37 mouse cellular contexts compared by ENCODE assay signal in genomic region chr14:33225235-33225634, GRCm38 (mm10). TPM values are rescaled to one million over a fixed set of nuclear protein-coding genes. Genes with fewer than 3 reads are reported as not detected.
"Had no signal": no experiment of that assay in that cellular context is flagged by ENCODE, and none has a peak within 500 bp of the region (broad histone marks: within the 10 kb centered on the region; RNA-seq: fewer than 3 reads in every experiment).

No protein-coding gene starts in this region.

- H3K27me3 ChIP-seq: heart, embryonic 12.5 days; heart, embryonic 13.5 days; heart, embryonic 15.5 days; hindbrain, embryonic 12.5 days; hindbrain, embryonic 13.5 days; hindbrain, embryonic 15.5 days; intestine, embryonic 15.5 days; kidney, embryonic 15.5 days had no signal

- H3K9ac ChIP-seq: heart, embryonic 12.5 days; heart, embryonic 13.5 days; heart, embryonic 15.5 days; hindbrain, embryonic 12.5 days; hindbrain, embryonic 13.5 days; hindbrain, embryonic 14.5 days; hindbrain, embryonic 15.5 days; intestine, embryonic 15.5 days; kidney, embryonic 15.5 days had no signal

- H3K9me3 ChIP-seq: heart, embryonic 10.5 days; heart, embryonic 12.5 days; heart, embryonic 13.5 days; heart, embryonic 15.5 days; hindbrain, embryonic 10.5 days; hindbrain, embryonic 12.5 days; hindbrain, embryonic 13.5 days; hindbrain, embryonic 15.5 days; intestine, embryonic 15.5 days; kidney, embryonic 15.5 days had no signal

- H3K4me1 ChIP-seq: hindbrain, embryonic 10.5 days; hindbrain, embryonic 12.5 days; hindbrain, embryonic 13.5 days; hindbrain, embryonic 15.5 days; intestine, embryonic 15.5 days; kidney, embryonic 15.5 days had no signal

- H3K27ac ChIP-seq: heart, embryonic 10.5 days; heart, embryonic 13.5 days; heart, embryonic 15.5 days; hindbrain, embryonic 10.5 days; hindbrain, embryonic 12.5 days; hindbrain, embryonic 13.5 days; hindbrain, embryonic 14.5 days; hindbrain, embryonic 15.5 days; hindbrain, postnatal 0 days; intestine, embryonic 15.5 days; kidney, embryonic 15.5 days; kidney, postnatal 0 days; layer of hippocampus, adult 2 months; left cerebral cortex, adult 2 months had no signal

- ATAC-seq: hindbrain, embryonic 16.5 days; hindbrain, postnatal 0 days; inflammation-experienced regulatory T-cells, adult 6 months; intestine, embryonic 15.5 days; intestine, embryonic 16.5 days; intestine, postnatal 0 days had no signal

- H3K36me3 ChIP-seq: heart, embryonic 10.5 days; heart, embryonic 12.5 days; heart, embryonic 13.5 days; heart, embryonic 15.5 days; hindbrain, embryonic 10.5 days; hindbrain, embryonic 12.5 days; hindbrain, embryonic 13.5 days; hindbrain, embryonic 15.5 days; intestine, embryonic 15.5 days; kidney, embryonic 15.5 days had no signal

- H3K4me2 ChIP-seq: heart, embryonic 11.5 days; heart, embryonic 12.5 days; heart, embryonic 13.5 days; heart, embryonic 15.5 days; hindbrain, embryonic 12.5 days; hindbrain, embryonic 13.5 days; hindbrain, embryonic 14.5 days; hindbrain, embryonic 15.5 days; intestine, embryonic 15.5 days; kidney, embryonic 15.5 days had no signal

- DNase-seq: heart, postnatal 10 days; heart, postnatal 14 days; heart, postnatal 36 days; heart, postnatal 4 days; kidney, adult 11 months; kidney, adult 18-20 months; kidney, adult 2 months; kidney, adult 8-10 months; kidney, adult 9 months; kidney, postnatal 10 days; kidney, postnatal 14 days; kidney, postnatal 25 days; kidney, postnatal 36 days; kidney, postnatal 4 days; layer of hippocampus, adult 9-11 months; layer of hippocampus, postnatal 36 days had no signal

- H3K4me3 ChIP-seq: heart, embryonic 10.5 days; heart, embryonic 12.5 days; heart, embryonic 13.5 days; heart, embryonic 15.5 days; hindbrain, embryonic 10.5 days; hindbrain, embryonic 12.5 days; hindbrain, embryonic 13.5 days; hindbrain, embryonic 15.5 days; intestine, embryonic 15.5 days; kidney, embryonic 15.5 days; layer of hippocampus, adult 2 months; left cerebral cortex, adult 2 months had no signal

RNA-seq across cellular contexts. Expression of gene Arhgap22, which starts 11.4 kb away (rescaled TPM):
- total RNA-seq: hematopoietic stem cell, adult 5-6 weeks had no signal
